Mouse (Mus musculus): ENCODE measurements at regions not wholly inside any gene's neighbourhood (a gene's known extent, or its start where the extent isn't known, plus 50 kb on each side); places are given as distances from the start of the nearest gene placed in this dataset.

GRCm38 (mm10) chr11:90132579-90132978, 54.9 kb upstream of the Gm45716 start:
- no peak for DNase-seq (ENCODE audit: low read depth, low spot score)

- no peak for DNase-seq (ENCODE audit: low read depth, low spot score)
Measured at GRCm38 (mm10) chr11:90136307-90136706, 51.2 kb upstream of the Gm45716 start.

Measured in forelimb bud, embryonic 11.5 days (tissue).